In genomic region chr13:49188219-49188965, GRCm38 (mm10) we compare ENCODE assay signal across 9 mouse cellular contexts. TPM values are rescaled to one million over a fixed set of nuclear protein-coding genes. Genes with fewer than 3 reads are reported as not detected.
DNase-seq lines count a peak whose midpoint lies in the region; ATAC-seq and TF ChIP-seq lines count a peak whose summit lies in the region.
"Had no signal": no experiment of that assay in that cellular context is flagged by ENCODE, and none has a peak within 500 bp of the region (broad histone marks: within the 10 kb centered on the region; RNA-seq: fewer than 3 reads in every experiment).

No protein-coding gene starts in this region.

- TF ChIP-seq POLR2A in small intestine, adult 2 months (IDR thresholded peaks at IDR 0.05; ENCODE audit: low read depth, low read length) = no peak

- H3K4me2 ChIP-seq in embryonic facial prominence, embryonic 13.5 days = peak overlapping the region; percentile 99

- no peak for TF ChIP-seq CTCF in small intestine, adult 2 months (IDR thresholded peaks at IDR 0.05; ENCODE audit: extremely low read depth, insufficient read length, insufficient replicate concordance, low read depth, low read length)

- ATAC-seq in embryonic facial prominence, embryonic 13.5 days (ENCODE audit: insufficient number of reproducible peaks, insufficient read depth, low FRiP score, low TSS enrichment, low read depth) = no peak

- peak overlapping the region; percentile 76 for H3K9ac ChIP-seq in embryonic facial prominence, embryonic 13.5 days

- WGBS in embryonic facial prominence, embryonic 13.5 days = 15% methylated on average over 15 of the region's 15 CpGs
- 26% methylated on average over 15 of the region's 15 CpGs for WGBS in limb, embryonic 10.5 days
- WGBS in small intestine, adult 2 months = 25% methylated on average over 15 of the region's 15 CpGs

- H3K36me3 ChIP-seq in embryonic facial prominence, embryonic 13.5 days = no peaks in the 10 kb centered on the region
- H3K36me3 ChIP-seq in limb, embryonic 10.5 days = no peaks in the 10 kb centered on the region
- H3K36me3 ChIP-seq in small intestine, adult 2 months (ENCODE audit: control insufficient read depth, insufficient read depth, low read length) = no peaks in the 10 kb centered on the region

- H3K4me3 ChIP-seq in embryonic facial prominence, embryonic 13.5 days = peak overlapping the region; percentile 70
- peak overlapping the region; percentile 83 for H3K4me3 ChIP-seq in limb, embryonic 10.5 days
- H3K4me3 ChIP-seq in small intestine, adult 2 months (ENCODE audit: low read depth, low read length) = peak overlapping the region; percentile 68

- H3K27me3 ChIP-seq in embryonic facial prominence, embryonic 13.5 days = no peaks in the 10 kb centered on the region
- 0 out of 2 replicates have a peak, but pooled peaks cover 10% of the 10 kb centered on the region for H3K27me3 ChIP-seq in limb, embryonic 10.5 days (ENCODE audit: low read depth, poor library complexity, severe bottlenecking)
- no peaks in the 10 kb centered on the region for H3K27me3 ChIP-seq in small intestine, adult 2 months (ENCODE audit: control insufficient read depth, insufficient read depth, low read length)
- H3K27me3 ChIP-seq: Patski had no signal

- H3K4me1 ChIP-seq in embryonic facial prominence, embryonic 13.5 days = peaks cover 42% of the 10 kb centered on the region
- H3K4me1 ChIP-seq in limb, embryonic 10.5 days = peaks cover 57% of the 10 kb centered on the region
- H3K4me1 ChIP-seq in small intestine, adult 2 months (ENCODE audit: control insufficient read depth, insufficient read depth, insufficient read length, low read length) = peaks cover 24% of the 10 kb centered on the region

- no peak overlapping the region; the same call in 1 of the 2 replicates for H3K27ac ChIP-seq in embryonic facial prominence, embryonic 13.5 days
- peak overlapping the region; percentile 85 for H3K27ac ChIP-seq in limb, embryonic 10.5 days
- H3K27ac ChIP-seq in small intestine, adult 2 months (ENCODE audit: insufficient read depth, low read depth, low read length) = peak overlapping the region; percentile 35; the same call in 1 of the 2 replicates

- H3K9me3 ChIP-seq in embryonic facial prominence, embryonic 13.5 days = no peaks in the 10 kb centered on the region
- no peaks in the 10 kb centered on the region for H3K9me3 ChIP-seq in limb, embryonic 10.5 days (replicated peaks)

- DNase-seq in embryo, embryonic 11 days = peak; percentile 27
- DNase-seq in embryo, embryonic 9.5 days (ENCODE audit: extremely low spot score) = no peak
- DNase-seq in 3T3-L1 (ENCODE audit: low read depth, low spot score) = peak; percentile 40
- DNase-seq in limb, embryonic 10.5 days (ENCODE audit: low spot score) = peak; percentile 63
- DNase-seq in thymus, postnatal 36 days = no peak
- DNase-seq in ovary, postnatal 36 days (ENCODE audit: low spot score) = no peak

RNA-seq across cellular contexts. Expression of gene Ninj1, which starts 1.1 kb away (rescaled TPM):
- 44.9 and 48.0 TPM in 2 replicates for polyA plus RNA-seq in embryonic facial prominence, embryonic 13.5 days (2015; fragmentation: Nextera tagmentation; extraction: Ambion mirVana)
- polyA plus RNA-seq in limb, embryonic 10.5 days (2016; fragmentation: Nextera tagmentation; extraction: Ambion mirVana) = 22.2 and 23.3 TPM in 2 replicates
- polyA plus RNA-seq in small intestine, adult 2 months (2012; rRNA removed) = 53.6 and 84.7 TPM in 2 replicates

RNA-seq across cellular contexts. Expression of gene Card19, which starts 27.4 kb away (rescaled TPM):
- polyA plus RNA-seq in embryonic facial prominence, embryonic 13.5 days (2015; fragmentation: Nextera tagmentation; extraction: Ambion mirVana) = 65.2 and 66.4 TPM in 2 replicates
- 23.6 and 29.2 TPM in 2 replicates for polyA plus RNA-seq in limb, embryonic 10.5 days (2016; fragmentation: Nextera tagmentation; extraction: Ambion mirVana)
- 107 and 237 TPM in 2 replicates for polyA plus RNA-seq in small intestine, adult 2 months (2012; rRNA removed)

RNA-seq across cellular contexts. Expression of gene Wnk2, which starts 40.6 kb away (rescaled TPM):
- 2.4 and 2.5 TPM in 2 replicates for polyA plus RNA-seq in embryonic facial prominence, embryonic 13.5 days (2015; fragmentation: Nextera tagmentation; extraction: Ambion mirVana)
- polyA plus RNA-seq in limb, embryonic 10.5 days (2016; fragmentation: Nextera tagmentation; extraction: Ambion mirVana) = 1.1 and 1.3 TPM in 2 replicates
- 18.4 and 19.5 TPM in 2 replicates for polyA plus RNA-seq in small intestine, adult 2 months (2012; rRNA removed)

Comparison
In these comparisons a context has a peak if more than half of its experiments do, and no peak if none do; other contexts are left out.
1. DNase-seq: peak in embryo, embryonic 11 days (single experiment), 3T3-L1 (single experiment) and limb, embryonic 10.5 days (single experiment); none in embryo, embryonic 9.5 days (single experiment), thymus, postnatal 36 days (0 of 2) and ovary, postnatal 36 days (single experiment).
2. Peak in every context shown above with its lines, with median percentiles within 50 percentile points of each other: H3K4me3 ChIP-seq.